9 mouse cellular contexts compared by ENCODE assay signal in the genomic region with DNA sequence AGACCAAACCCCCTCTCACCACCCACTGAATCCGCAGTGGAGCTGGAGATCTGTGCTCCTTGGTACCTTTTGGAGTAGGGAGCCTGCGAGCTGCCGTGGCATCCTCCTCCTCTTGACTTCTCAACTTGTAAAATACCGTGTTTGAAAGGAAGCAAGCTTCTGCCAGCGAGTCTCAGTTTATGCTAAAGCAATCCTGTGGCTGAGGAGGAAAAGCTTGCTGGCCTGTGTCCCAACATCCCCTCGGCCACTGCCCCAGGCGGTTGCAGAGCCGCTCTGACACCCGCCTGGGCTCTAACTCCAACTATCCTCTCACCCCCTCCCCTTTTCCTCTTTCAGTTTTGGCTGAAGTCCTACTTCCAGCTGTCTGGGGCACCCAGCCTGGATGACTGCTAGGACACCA. TPM values are rescaled to one million over a fixed set of nuclear protein-coding genes. Genes with fewer than 3 reads are reported as not detected.
DNase-seq lines count a peak whose midpoint lies in the region; ATAC-seq and TF ChIP-seq lines count a peak whose summit lies in the region.
"Had no signal": no experiment of that assay in that cellular context is flagged by ENCODE, and none has a peak within 500 bp of the region (broad histone marks: within the 10 kb centered on the region; RNA-seq: fewer than 3 reads in every experiment).

No protein-coding gene starts in this region.

- ATAC-seq in liver, embryonic 14.5 days (ENCODE audit: insufficient read depth) = peak; percentile 22; the same call in 1 of the 2 replicates

- no peak for TF ChIP-seq EP300 in liver, embryonic 14.5 days (IDR thresholded peaks at IDR 0.05; ENCODE audit: low read depth)

- H3K36me3 ChIP-seq in liver, embryonic 14.5 days (replicated peaks; ENCODE audit: control insufficient read depth, insufficient read depth, low read depth) = no peaks in the 10 kb centered on the region
- H3K36me3 ChIP-seq in small intestine, adult 2 months (ENCODE audit: control insufficient read depth, insufficient read depth, low read length) = no peaks in the 10 kb centered on the region

- H3K4me1 ChIP-seq in liver, embryonic 14.5 days (replicated peaks; ENCODE audit: control insufficient read depth in 2 of 2, insufficient read depth in 2 of 2, low read length in 1 of 2) = no peaks in the 10 kb centered on the region
- no peaks in the 10 kb centered on the region for H3K4me1 ChIP-seq in small intestine, adult 2 months (ENCODE audit: control insufficient read depth, insufficient read depth, insufficient read length, low read length)

- peak overlapping the region; percentile 38 for H3K4me2 ChIP-seq in liver, embryonic 14.5 days (ENCODE audit: low read depth)

- intact Hi-C loops in heart, postnatal 25 days (cut with DNase I) = no loop called here

- no peaks in the 10 kb centered on the region; the same call in 1 of the 2 replicates for H3K27me3 ChIP-seq in liver, embryonic 14.5 days (ENCODE audit: control insufficient read depth, insufficient read depth, low read length)
- H3K27me3 ChIP-seq in small intestine, adult 2 months (ENCODE audit: control insufficient read depth, insufficient read depth, low read length) = 0 out of 2 replicates have a peak, but pooled peaks cover 6% of the 10 kb centered on the region

- no peak overlapping the region for H3K27ac ChIP-seq in liver, embryonic 14.5 days
- H3K27ac ChIP-seq in small intestine, adult 2 months (ENCODE audit: insufficient read depth, low read depth, low read length) = 0 out of 2 replicates have a peak overlapping the region, but pooled peaks have one; percentile 3

- no peak overlapping the region for H3K9ac ChIP-seq in liver, embryonic 14.5 days (replicated peaks)

- 0 out of 4 replicates have a peak overlapping the region, but pooled peaks of 1 of the 2 experiments have one; percentile 3 for H3K4me3 ChIP-seq in liver, embryonic 14.5 days (ENCODE audit: insufficient read depth in 1 of 2, low read depth in 2 of 2, low read length in 2 of 2)
- peak overlapping the region; percentile 47 for H3K4me3 ChIP-seq in small intestine, adult 2 months (ENCODE audit: low read depth, low read length)

- H3K9me3 ChIP-seq in liver, embryonic 14.5 days (ENCODE audit: control insufficient read depth, low read length) = no peaks in the 10 kb centered on the region

- no peak for TF ChIP-seq POLR2A in small intestine, adult 2 months (IDR thresholded peaks at IDR 0.05; ENCODE audit: low read depth, low read length)

- TF ChIP-seq CTCF in liver, embryonic 14.5 days (IDR thresholded peaks at IDR 0.05; ENCODE audit: low read depth) = no peak
- TF ChIP-seq CTCF in small intestine, adult 2 months (IDR thresholded peaks at IDR 0.05; ENCODE audit: extremely low read depth, insufficient read length, insufficient replicate concordance, low read depth, low read length) = no peak

- 3% methylated on average over 9 of the region's 9 CpGs for WGBS in liver, embryonic 14.5 days (ENCODE audit: insufficient replicate concordance)
- WGBS in small intestine, adult 2 months = 27% methylated on average over 9 of the region's 9 CpGs

- DNase-seq in heart, adult 8-10 months (ENCODE audit: low spot score) = peak; percentile 1
- DNase-seq in heart, postnatal 25 days (ENCODE audit: low spot score) = no peak
- DNase-seq in embryo, embryonic 11 days = peak; percentile 59
- DNase-seq in heart, postnatal 4 days = peak; percentile 47
- no peak for DNase-seq in liver, embryonic 14.5 days (ENCODE audit: low read depth in 3 of 3, low spot score in 3 of 3)
- no peak for DNase-seq in frontal cortex, postnatal 25 days (ENCODE audit: low spot score in 2 of 2)
- no peak for DNase-seq in layer of hippocampus, adult 9-11 months

RNA-seq across cellular contexts. Expression of a gene that starts 0.9 kb away (rescaled TPM):
- total RNA-seq in heart, adult 8-10 months (2022) = under 1 TPM in 2 of 4 experiments, not detected in 2; 0.06 to 0.16 TPM
- under 1 TPM; 0.11 to 0.60 TPM for total RNA-seq in heart, postnatal 25 days (2021)
- 1 to 10 TPM; 3.1 to 4.6 TPM for total RNA-seq in heart, postnatal 4 days (2021)
- 0.20 and 0.22 TPM in 2 replicates for polyA plus RNA-seq in liver, embryonic 14.5 days (2012; rRNA removed)
- 0.14 and 0.37 TPM in 2 replicates for polyA plus RNA-seq in liver, embryonic 14.5 days (2014; fragmentation: Nextera tagmentation; extraction: Ambion mirVana)
- polyA plus RNA-seq in small intestine, adult 2 months (2012; rRNA removed) = 0.15 and 1.4 TPM in 2 replicates
- total RNA-seq: MEL had no signal

Comparison
In these comparisons a context has a peak if more than half of its experiments do, and no peak if none do; other contexts are left out.
1. DNase-seq: peak in heart, adult 8-10 months (single experiment), embryo, embryonic 11 days (single experiment) and heart, postnatal 4 days (single experiment); none in heart, postnatal 25 days (single experiment), liver, embryonic 14.5 days (0 of 3), frontal cortex, postnatal 25 days (0 of 2) and layer of hippocampus, adult 9-11 months (single experiment).